Mouse (Mus musculus) A20 (cell line): ENCODE data around the gene Snorc.
"Not testable (repeated sequence)": the region's sequence is repeated elsewhere in the genome, so short reads cannot be mapped to it uniquely, and the experiment has no call there.

Source experiments
- DNase-seq: peaks from one replicate; pipeline ENCODE4 v3.0.0-alpha.2; 2011; ENCODE audit warnings: low read depth, low spot score

Snorc gene

GRCm38 (mm10) chr1:87469971-87470370 is at the start of gene Snorc:
Gene Snorc (plus strand): TSS chr1:87470271.
- DNase-seq = not testable (repeated sequence)

- DNase-seq = no peak
Observed at GRCm38 (mm10) chr1:87435125-87435524, 34.9 kb upstream of the Snorc start.

- no peak for DNase-seq
Observed at GRCm38 (mm10) chr1:87436583-87436982, 33.5 kb upstream of the Snorc start.

GRCm38 (mm10) chr1:87447183-87448104 is 22.6 kb upstream of the Snorc start:
- peak; percentile 77 for DNase-seq

GRCm38 (mm10) chr1:87449432-87449831 is 20.6 kb upstream of the Snorc start:
- no peak for DNase-seq

- DNase-seq = no peak
Observed at GRCm38 (mm10) chr1:87456425-87456824, 13.6 kb upstream of the Snorc start.

- DNase-seq = no peak
Observed at GRCm38 (mm10) chr1:87458045-87458444, 12.0 kb upstream of the Snorc start.

- peak; percentile 86 for DNase-seq
Observed at GRCm38 (mm10) chr1:87459856-87460255, 10.2 kb upstream of the Snorc start.

GRCm38 (mm10) chr1:87467469-87467868 is 2.6 kb upstream of the Snorc start:
- DNase-seq = no peak

- peak; percentile 30 for DNase-seq
Observed at GRCm38 (mm10) chr1:87468321-87468720, 1.8 kb upstream of the Snorc start.

- no peak for DNase-seq
Observed at GRCm38 (mm10) chr1:87471914-87472313, 1.8 kb downstream of the Snorc start.

- no peak for DNase-seq
Observed at GRCm38 (mm10) chr1:87472576-87472975, 2.5 kb downstream of the Snorc start.

GRCm38 (mm10) chr1:87475076-87475895 is 5.2 kb downstream of the Snorc start:
- no peak for DNase-seq

- DNase-seq = no peak
Observed at GRCm38 (mm10) chr1:87482546-87482945, 12.5 kb downstream of the Snorc start.

GRCm38 (mm10) chr1:87486386-87486785 is 16.3 kb downstream of the Snorc start:
- no peak for DNase-seq

GRCm38 (mm10) chr1:87492285-87492684 is 22.2 kb downstream of the Snorc start:
- no peak for DNase-seq

- DNase-seq = no peak
Observed at GRCm38 (mm10) chr1:87493542-87493941, 23.5 kb downstream of the Snorc start.

GRCm38 (mm10) chr1:87505524-87505923 is 35.5 kb downstream of the Snorc start:
- no peak for DNase-seq

- DNase-seq = no peak
Observed at GRCm38 (mm10) chr1:87507857-87508256, 37.8 kb downstream of the Snorc start.

GRCm38 (mm10) chr1:87508591-87509560 is 38.8 kb downstream of the Snorc start:
- no peak for DNase-seq

- DNase-seq = no peak
Observed at GRCm38 (mm10) chr1:87509561-87510165, 39.6 kb downstream of the Snorc start, which contains the start of gene Neu2. Gene Neu2 (plus strand): TSS chr1:87509889.
